ENCODE assay signal across 17 mouse cellular contexts in genomic region chr7:74016613-74017012, GRCm38 (mm10). TPM values are rescaled to one million over a fixed set of nuclear protein-coding genes. Genes with fewer than 3 reads are reported as not detected.
A peak's percentile ranks its signal among the peaks of the same experiment; 100 is the strongest.
DNase-seq lines count a peak whose midpoint lies in the region; ATAC-seq and TF ChIP-seq lines count a peak whose summit lies in the region.
"Had no signal": no experiment of that assay in that cellular context is flagged by ENCODE, and none has a peak within 500 bp of the region (broad histone marks: within the 10 kb centered on the region; RNA-seq: fewer than 3 reads in every experiment).

No protein-coding gene starts in this region.

- H3K4me1 ChIP-seq in liver, postnatal 0 days (ENCODE audit: insufficient read depth): no peaks in the 10 kb centered on the region
- no peaks in the 10 kb centered on the region; the same call in 1 of the 2 replicates for H3K4me1 ChIP-seq in cortical plate, adult 2 months (ENCODE audit: control insufficient read depth, insufficient read depth, low read length)

- H3K9ac ChIP-seq in liver, postnatal 0 days (replicated peaks): no peak overlapping the region
- H3K9ac ChIP-seq: embryonic facial prominence, embryonic 12.5 days; hindbrain, embryonic 13.5 days had no signal

- H3K36me3 ChIP-seq in liver, postnatal 0 days (replicated peaks; ENCODE audit: insufficient read depth, low read length): no peaks in the 10 kb centered on the region
- H3K36me3 ChIP-seq: embryonic facial prominence, embryonic 12.5 days; hindbrain, embryonic 13.5 days had no signal

- H3K4me2 ChIP-seq in liver, postnatal 0 days (ENCODE audit: low read depth, low read length): no peak overlapping the region
- H3K4me2 ChIP-seq: embryonic facial prominence, embryonic 12.5 days; hindbrain, embryonic 13.5 days had no signal

- DNase-seq in gastrocnemius, adult 2 months: no peak
- no peak for DNase-seq in gastrocnemius, postnatal 10 days
- DNase-seq in liver, postnatal 0 days: no peak
- DNase-seq in liver (no peak), 416B (ENCODE audit: low read depth) (peak; percentile 9)
- no peak for DNase-seq in right cerebral cortex, postnatal 25 days
- DNase-seq: kidney, adult 11 months; kidney, postnatal 25 days; layer of hippocampus, adult 9-11 months; lung, adult 2 months; right cerebral cortex, postnatal 4 days; thymus, postnatal 4 days had no signal

- no peak for TF ChIP-seq EP300 in liver, postnatal 0 days (IDR thresholded peaks at IDR 0.05; ENCODE audit: low read depth)

- no peak for ATAC-seq in liver, postnatal 0 days
- ATAC-seq: forebrain, embryonic 16.5 days had no signal

- 49% methylated on average over 2 of the region's 2 CpGs for WGBS in liver, postnatal 0 days (ENCODE audit: insufficient replicate concordance)

- no peaks in the 10 kb centered on the region for H3K9me3 ChIP-seq in liver, postnatal 0 days (ENCODE audit: low read length)
- H3K9me3 ChIP-seq: embryonic facial prominence, embryonic 12.5 days; hindbrain, embryonic 13.5 days had no signal

- no peak overlapping the region for H3K27ac ChIP-seq in gastrocnemius, adult 2 months
- H3K27ac ChIP-seq in liver, postnatal 0 days (ENCODE audit: low read depth): no peak overlapping the region
- H3K27ac ChIP-seq in cortical plate, adult 2 months (ENCODE audit: insufficient read depth, low read length): no peak overlapping the region
- H3K27ac ChIP-seq: embryonic facial prominence, embryonic 12.5 days; hindbrain, embryonic 13.5 days had no signal

- no peak overlapping the region for H3K4me3 ChIP-seq in gastrocnemius, adult 2 months
- H3K4me3 ChIP-seq in liver, postnatal 0 days (ENCODE audit: low read depth, low read length): no peak overlapping the region
- no peak overlapping the region for H3K4me3 ChIP-seq in cortical plate, adult 2 months (ENCODE audit: insufficient read depth, low read length)
- H3K4me3 ChIP-seq: embryonic facial prominence, embryonic 12.5 days; hindbrain, embryonic 13.5 days had no signal

- intact Hi-C loops in gastrocnemius, adult 2 months (cut with DNase I): loop anchor here (10.0 kb wide), 1 partner anchor 362 kb away; no protein-coding TSS in a partner anchor

- peak; percentile 11; the same call in 1 of the 2 replicates for TF ChIP-seq CTCF in gastrocnemius, adult 2 months (IDR thresholded peaks at IDR 0.05)
- peak; percentile 12; the same call in 1 of the 2 replicates for TF ChIP-seq CTCF in liver, postnatal 0 days (IDR thresholded peaks at IDR 0.05; ENCODE audit: low read depth)
- 0 out of 2 replicates have a peak, but pooled peaks have one; percentile 8 for TF ChIP-seq CTCF in cortical plate, adult 2 months (IDR thresholded peaks at IDR 0.05; ENCODE audit: extremely low read depth, insufficient read depth, low read length)

- no peak for TF ChIP-seq POLR2A in cortical plate, adult 2 months (IDR thresholded peaks at IDR 0.05; ENCODE audit: extremely low read depth, insufficient read depth, low read length)

- H3K27me3 ChIP-seq in liver, postnatal 0 days (ENCODE audit: insufficient read depth, low read length): peaks cover 35% of the 10 kb centered on the region

RNA-seq across cellular contexts. Expression of gene St8sia2, which starts 3.1 kb away (rescaled TPM):
- under 1 TPM; 0.33 to 0.42 TPM for total RNA-seq in gastrocnemius, adult 2 months (2021)
- 1 to 10 TPM; 6.1 to 6.5 TPM for total RNA-seq in gastrocnemius, postnatal 10 days (2021)
- polyA plus RNA-seq in liver, postnatal 0 days (2015; fragmentation: Nextera tagmentation; extraction: Ambion mirVana): not detected in 2 replicates
- polyA plus RNA-seq in cortical plate, adult 2 months (2012; rRNA removed): 0.91 and 1.7 TPM in 2 replicates
- total RNA-seq: neutrophil, adult 5-6 weeks had no signal

Comparison
In these comparisons a context has a peak if more than half of its experiments do, and no peak if none do; other contexts are left out.
1. RNA of gene St8sia2, which starts 3.1 kb away (total RNA-seq): 6.1 to 6.5 TPM in gastrocnemius, postnatal 10 days; 0.33 to 0.42 TPM in gastrocnemius, adult 2 months; every median in the first group is over 4 times any median in the second.
2. Peak in every context shown above with its lines, with median percentiles within 50 percentile points of each other: CTCF ChIP-seq.